Comparison of ENCODE assay signal across 8 mouse cellular contexts in the genomic region with DNA sequence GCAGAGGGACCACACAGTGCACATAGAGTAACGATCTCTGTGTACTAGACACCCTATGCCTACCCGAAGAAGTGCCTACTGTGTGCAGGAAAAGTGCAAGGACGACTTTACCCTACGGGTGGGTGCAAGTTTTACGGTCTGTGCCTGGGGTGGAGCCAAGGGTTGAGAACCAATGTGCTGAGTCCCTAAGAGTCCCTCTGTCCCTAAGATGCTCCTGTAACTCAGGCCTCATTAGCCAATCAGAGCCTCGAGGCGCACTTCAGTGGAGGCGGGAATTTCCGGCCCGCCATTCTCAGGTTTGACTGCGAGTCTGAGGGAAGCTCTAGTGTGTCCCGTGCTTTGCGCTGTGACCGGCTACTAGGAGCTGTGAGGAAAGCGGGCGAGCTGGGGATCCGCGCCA. TPM values are rescaled to one million over a fixed set of nuclear protein-coding genes. Genes with fewer than 3 reads are reported as not detected.
DNase-seq lines count a peak whose midpoint lies in the region; ATAC-seq and TF ChIP-seq lines count a peak whose summit lies in the region.
"Not testable (repeated sequence)": the region's sequence is repeated elsewhere in the genome, so short reads cannot be mapped to it uniquely, and the experiment has no call there.
"Had no signal": no experiment of that assay in that cellular context is flagged by ENCODE, and none has a peak within 500 bp of the region (broad histone marks: within the 10 kb centered on the region; RNA-seq: fewer than 3 reads in every experiment).

No protein-coding gene starts in this region.

- DNase-seq in lung, embryonic 14.5 days, result not testable (repeated sequence)

- WGBS in forebrain, embryonic 15.5 days, result no CpG with 5 or more reads among the region's 18 CpGs
- no CpG with 5 or more reads among the region's 18 CpGs for WGBS in forebrain, embryonic 16.5 days
- no CpG with 5 or more reads among the region's 18 CpGs for WGBS in hindbrain, embryonic 16.5 days
- no CpG with 5 or more reads among the region's 18 CpGs for WGBS in intestine, embryonic 16.5 days
- no CpG with 5 or more reads among the region's 18 CpGs for WGBS in kidney, embryonic 14.5 days
- no CpG with 5 or more reads among the region's 18 CpGs for WGBS in limb, embryonic 13.5 days
- no CpG with 5 or more reads among the region's 18 CpGs for WGBS in lung, embryonic 14.5 days

- H3K9ac ChIP-seq in forebrain, embryonic 15.5 days (replicated peaks); forebrain, embryonic 16.5 days (replicated peaks; ENCODE audit: low read depth, low read length); hindbrain, embryonic 16.5 days (ENCODE audit: low read depth, low read length); intestine, embryonic 16.5 days (ENCODE audit: low read depth, low read length); kidney, embryonic 14.5 days (ENCODE audit: low read depth, low read length); limb, embryonic 13.5 days; lung, embryonic 14.5 days: not testable (repeated sequence)

- TF ChIP-seq CTCF in lung, embryonic 14.5 days (IDR thresholded peaks at IDR 0.05; ENCODE audit: low read depth), result not testable (repeated sequence)

- H3K27ac ChIP-seq in forebrain, embryonic 15.5 days (replicated peaks); forebrain, embryonic 16.5 days (ENCODE audit: low read length); hindbrain, embryonic 16.5 days (ENCODE audit: low read depth, low read length); intestine, embryonic 16.5 days (ENCODE audit: low read length); kidney, embryonic 14.5 days (ENCODE audit: low read depth, low read length); limb, embryonic 13.5 days; lung, embryonic 14.5 days (ENCODE audit: low read depth): not testable (repeated sequence)

- H3K36me3 ChIP-seq in forebrain, embryonic 15.5 days; forebrain, embryonic 16.5 days (ENCODE audit: control insufficient read depth, insufficient read depth); hindbrain, embryonic 16.5 days (ENCODE audit: control insufficient read depth, insufficient read depth, low read length); intestine, embryonic 16.5 days (ENCODE audit: control insufficient read depth, insufficient read depth, low read length); kidney, embryonic 14.5 days (ENCODE audit: control insufficient read depth, insufficient read depth, low read length); limb, embryonic 13.5 days; lung, embryonic 14.5 days (ENCODE audit: insufficient read depth): not testable (repeated sequence)

- H3K4me1 ChIP-seq in forebrain, embryonic 15.5 days; forebrain, embryonic 16.5 days (replicated peaks; ENCODE audit: control insufficient read depth, insufficient read depth, low read length); hindbrain, embryonic 16.5 days (ENCODE audit: control insufficient read depth, insufficient read depth, low read depth, low read length); intestine, embryonic 16.5 days (ENCODE audit: control insufficient read depth, insufficient read depth, low read length); kidney, embryonic 14.5 days (ENCODE audit: control insufficient read depth, insufficient read depth, low read length); limb, embryonic 13.5 days; lung, embryonic 14.5 days (ENCODE audit: insufficient read depth): not testable (repeated sequence)

- ATAC-seq in forebrain, embryonic 15.5 days (replicated peaks), result 0 out of 2 replicates have a peak, but pooled peaks have one; percentile 29
- 0 out of 2 replicates have a peak, but pooled peaks have one; percentile 49 for ATAC-seq in forebrain, embryonic 16.5 days
- ATAC-seq in hindbrain, embryonic 16.5 days, result peak; percentile 50; the same call in 1 of the 2 replicates
- ATAC-seq in intestine, embryonic 16.5 days, result peak; percentile 53; the same call in 1 of the 2 replicates
- ATAC-seq in kidney, embryonic 14.5 days (ENCODE audit: low FRiP score, low TSS enrichment), result 0 out of 2 replicates have a peak, but pooled peaks have one; percentile 60
- ATAC-seq in limb, embryonic 13.5 days (ENCODE audit: low FRiP score, low read depth), result peak; percentile 64; the same call in 1 of the 2 replicates
- ATAC-seq in lung, embryonic 14.5 days (ENCODE audit: insufficient read depth), result peak; percentile 78

- not testable (repeated sequence) for H3K4me2 ChIP-seq in forebrain, embryonic 15.5 days (replicated peaks); forebrain, embryonic 16.5 days (ENCODE audit: low read length); hindbrain, embryonic 16.5 days (ENCODE audit: low read length); intestine, embryonic 16.5 days (ENCODE audit: low read depth, low read length); kidney, embryonic 14.5 days (replicated peaks; ENCODE audit: low read depth, low read length); limb, embryonic 13.5 days (replicated peaks); lung, embryonic 14.5 days

- not testable (repeated sequence) for H3K4me3 ChIP-seq in forebrain, embryonic 15.5 days; forebrain, embryonic 16.5 days (replicated peaks; ENCODE audit: low read length); hindbrain, embryonic 16.5 days (ENCODE audit: low read length); intestine, embryonic 16.5 days (ENCODE audit: low read length); kidney, embryonic 14.5 days (ENCODE audit: low read length); limb, embryonic 13.5 days; lung, embryonic 14.5 days (ENCODE audit: low read depth, low read length)

- H3K27me3 ChIP-seq in forebrain, embryonic 15.5 days; forebrain, embryonic 16.5 days (replicated peaks; ENCODE audit: control insufficient read depth, insufficient read depth, low read length); hindbrain, embryonic 16.5 days (replicated peaks; ENCODE audit: control insufficient read depth, insufficient read depth, low read length); intestine, embryonic 16.5 days (replicated peaks; ENCODE audit: control insufficient read depth, insufficient read depth, low read length); kidney, embryonic 14.5 days (ENCODE audit: control insufficient read depth, insufficient read depth, low read length); limb, embryonic 13.5 days; lung, embryonic 14.5 days (ENCODE audit: insufficient read depth, low read length): not testable (repeated sequence)

- not testable (repeated sequence) for H3K9me3 ChIP-seq in forebrain, embryonic 15.5 days; forebrain, embryonic 16.5 days (ENCODE audit: control insufficient read depth, low read length); hindbrain, embryonic 16.5 days (ENCODE audit: control insufficient read depth, low read length); intestine, embryonic 16.5 days (ENCODE audit: control insufficient read depth, low read length); kidney, embryonic 14.5 days (ENCODE audit: control insufficient read depth, low read length); limb, embryonic 13.5 days; lung, embryonic 14.5 days (ENCODE audit: low read depth, low read length)

RNA-seq across cellular contexts. Expression of gene Zfp433, which starts 17.5 kb away (rescaled TPM):
- polyA plus RNA-seq in forebrain, embryonic 15.5 days (2015; fragmentation: Nextera tagmentation; extraction: Ambion mirVana), result 19.3 and 22.0 TPM in 2 replicates
- 20.4 and 25.1 TPM in 2 replicates for polyA plus RNA-seq in forebrain, embryonic 16.5 days (2015; fragmentation: Nextera tagmentation; extraction: Ambion mirVana)
- polyA plus RNA-seq in hindbrain, embryonic 16.5 days (2015; fragmentation: Nextera tagmentation; extraction: Ambion mirVana), result 14.4 and 16.1 TPM in 2 replicates
- polyA plus RNA-seq in intestine, embryonic 16.5 days (2015; fragmentation: Nextera tagmentation; extraction: Ambion mirVana), result 9.6 and 11.3 TPM in 2 replicates
- polyA plus RNA-seq in kidney, embryonic 14.5 days (2014; fragmentation: Nextera tagmentation; extraction: Ambion mirVana), result 18.9 and 19.8 TPM in 2 replicates
- polyA plus RNA-seq in limb, embryonic 13.5 days (2015; fragmentation: Nextera tagmentation; extraction: Ambion mirVana), result 15.2 and 16.1 TPM in 2 replicates
- 18.1 and 22.9 TPM in 2 replicates for polyA plus RNA-seq in lung, embryonic 14.5 days (2014; fragmentation: Nextera tagmentation; extraction: Ambion mirVana)
- polyA plus RNA-seq: adrenal gland, adult 2 months had no signal

RNA-seq across cellular contexts. Expression of gene Gm10778, which starts 38.3 kb away (rescaled TPM):
- 6.3 and 6.9 TPM in 2 replicates for polyA plus RNA-seq in forebrain, embryonic 15.5 days (2015; fragmentation: Nextera tagmentation; extraction: Ambion mirVana)
- polyA plus RNA-seq in forebrain, embryonic 16.5 days (2015; fragmentation: Nextera tagmentation; extraction: Ambion mirVana), result 6.6 and 6.9 TPM in 2 replicates
- 6.2 and 6.6 TPM in 2 replicates for polyA plus RNA-seq in hindbrain, embryonic 16.5 days (2015; fragmentation: Nextera tagmentation; extraction: Ambion mirVana)
- 3.3 and 3.6 TPM in 2 replicates for polyA plus RNA-seq in intestine, embryonic 16.5 days (2015; fragmentation: Nextera tagmentation; extraction: Ambion mirVana)
- 5.3 and 6.4 TPM in 2 replicates for polyA plus RNA-seq in kidney, embryonic 14.5 days (2014; fragmentation: Nextera tagmentation; extraction: Ambion mirVana)
- 5.1 and 5.3 TPM in 2 replicates for polyA plus RNA-seq in limb, embryonic 13.5 days (2015; fragmentation: Nextera tagmentation; extraction: Ambion mirVana)
- 4.0 and 4.7 TPM in 2 replicates for polyA plus RNA-seq in lung, embryonic 14.5 days (2014; fragmentation: Nextera tagmentation; extraction: Ambion mirVana)

RNA-seq across cellular contexts. Expression of gene Ankrd24, which starts 58.8 kb away (rescaled TPM):
- 11.5 and 12.6 TPM in 2 replicates for polyA plus RNA-seq in forebrain, embryonic 15.5 days (2015; fragmentation: Nextera tagmentation; extraction: Ambion mirVana)
- 13.8 and 16.5 TPM in 2 replicates for polyA plus RNA-seq in forebrain, embryonic 16.5 days (2015; fragmentation: Nextera tagmentation; extraction: Ambion mirVana)
- polyA plus RNA-seq in hindbrain, embryonic 16.5 days (2015; fragmentation: Nextera tagmentation; extraction: Ambion mirVana), result 18.2 and 19.2 TPM in 2 replicates
- 8.2 and 8.7 TPM in 2 replicates for polyA plus RNA-seq in intestine, embryonic 16.5 days (2015; fragmentation: Nextera tagmentation; extraction: Ambion mirVana)
- polyA plus RNA-seq in kidney, embryonic 14.5 days (2014; fragmentation: Nextera tagmentation; extraction: Ambion mirVana), result 11.3 and 18.5 TPM in 2 replicates
- 11.6 and 12.1 TPM in 2 replicates for polyA plus RNA-seq in limb, embryonic 13.5 days (2015; fragmentation: Nextera tagmentation; extraction: Ambion mirVana)
- 6.1 and 7.3 TPM in 2 replicates for polyA plus RNA-seq in lung, embryonic 14.5 days (2014; fragmentation: Nextera tagmentation; extraction: Ambion mirVana)

RNA-seq across cellular contexts. Expression of gene Sirt6, which starts 59.5 kb away (rescaled TPM):
- 56.5 and 56.7 TPM in 2 replicates for polyA plus RNA-seq in forebrain, embryonic 15.5 days (2015; fragmentation: Nextera tagmentation; extraction: Ambion mirVana)
- polyA plus RNA-seq in forebrain, embryonic 16.5 days (2015; fragmentation: Nextera tagmentation; extraction: Ambion mirVana), result 51.4 and 55.1 TPM in 2 replicates
- polyA plus RNA-seq in hindbrain, embryonic 16.5 days (2015; fragmentation: Nextera tagmentation; extraction: Ambion mirVana), result 35.8 and 46.0 TPM in 2 replicates
- polyA plus RNA-seq in intestine, embryonic 16.5 days (2015; fragmentation: Nextera tagmentation; extraction: Ambion mirVana), result 29.3 and 29.5 TPM in 2 replicates
- 39.9 and 40.7 TPM in 2 replicates for polyA plus RNA-seq in kidney, embryonic 14.5 days (2014; fragmentation: Nextera tagmentation; extraction: Ambion mirVana)
- polyA plus RNA-seq in limb, embryonic 13.5 days (2015; fragmentation: Nextera tagmentation; extraction: Ambion mirVana), result 60.3 and 61.9 TPM in 2 replicates
- polyA plus RNA-seq in lung, embryonic 14.5 days (2014; fragmentation: Nextera tagmentation; extraction: Ambion mirVana), result 35.8 and 39.3 TPM in 2 replicates
